Mouse (Mus musculus) embryo, embryonic 10 days (tissue): Measurements from ENCODE around the gene Bmpr2.

Experiments used
- DNase-seq: peaks from one replicate; pipeline ENCODE4 v3.0.0-alpha.2; 2015; ENCODE audit warnings: low spot score

Gene Bmpr2

GRCm38 (mm10) chr1:59797865-59798264, 34.7 kb downstream of the Bmpr2 start:
- DNase-seq: no peak

GRCm38 (mm10) chr1:59804363-59804762, 41.2 kb downstream of the Bmpr2 start:
- no peak for DNase-seq

GRCm38 (mm10) chr1:59809921-59810320, 46.7 kb downstream of the Bmpr2 start:
- no peak for DNase-seq

GRCm38 (mm10) chr1:59812782-59813181, 49.6 kb downstream of the Bmpr2 start:
- no peak for DNase-seq

GRCm38 (mm10) chr1:59825421-59825820, 62.2 kb downstream of the Bmpr2 start:
- DNase-seq: no peak

- DNase-seq: no peak
Measured at GRCm38 (mm10) chr1:59826583-59826982, 63.4 kb downstream of the Bmpr2 start.

GRCm38 (mm10) chr1:59829410-59829809, 66.2 kb downstream of the Bmpr2 start:
- no peak for DNase-seq

GRCm38 (mm10) chr1:59830194-59830593, 67.0 kb downstream of the Bmpr2 start:
- DNase-seq: no peak

- DNase-seq: peak; percentile 72
Measured at GRCm38 (mm10) chr1:59833723-59834122, 70.5 kb downstream of the Bmpr2 start.

GRCm38 (mm10) chr1:59848327-59848726, 85.1 kb downstream of the Bmpr2 start:
- peak; percentile 9 for DNase-seq

- no peak for DNase-seq
Measured at GRCm38 (mm10) chr1:59859046-59859445, 95.8 kb downstream of the Bmpr2 start.

GRCm38 (mm10) chr1:59862144-59862543, 98.9 kb downstream of the Bmpr2 start:
- DNase-seq: no peak

- no peak for DNase-seq
Measured at GRCm38 (mm10) chr1:59868041-59868440, 104.8 kb downstream of the Bmpr2 start.

- peak; percentile 2 for DNase-seq
Measured at GRCm38 (mm10) chr1:59874023-59874422, 110.8 kb downstream of the Bmpr2 start.

GRCm38 (mm10) chr1:59878098-59878497, 114.9 kb downstream of the Bmpr2 start:
- DNase-seq: no peak

- DNase-seq: peak; percentile 88
Measured at GRCm38 (mm10) chr1:59883349-59884134, 120.3 kb downstream of the Bmpr2 start.

GRCm38 (mm10) chr1:59886899-59887298, 123.7 kb downstream of the Bmpr2 start:
- DNase-seq: no peak

GRCm38 (mm10) chr1:59888018-59888417, 124.8 kb downstream of the Bmpr2 start:
- no peak for DNase-seq

- no peak for DNase-seq
Measured at GRCm38 (mm10) chr1:59891185-59891584, 128.0 kb downstream of the Bmpr2 start.

GRCm38 (mm10) chr1:59892777-59893176, 129.6 kb downstream of the Bmpr2 start:
- no peak for DNase-seq

- no peak for DNase-seq
Measured at GRCm38 (mm10) chr1:59894025-59894424, 130.8 kb downstream of the Bmpr2 start.

- DNase-seq: no peak
Measured at GRCm38 (mm10) chr1:59895456-59895855, 132.3 kb downstream of the Bmpr2 start.

- DNase-seq: no peak
Measured at GRCm38 (mm10) chr1:59897147-59897798, 134.1 kb downstream of the Bmpr2 start.

- no peak for DNase-seq
Measured at GRCm38 (mm10) chr1:59899679-59900078, 136.5 kb downstream of the Bmpr2 start.
